In the genomic region with DNA sequence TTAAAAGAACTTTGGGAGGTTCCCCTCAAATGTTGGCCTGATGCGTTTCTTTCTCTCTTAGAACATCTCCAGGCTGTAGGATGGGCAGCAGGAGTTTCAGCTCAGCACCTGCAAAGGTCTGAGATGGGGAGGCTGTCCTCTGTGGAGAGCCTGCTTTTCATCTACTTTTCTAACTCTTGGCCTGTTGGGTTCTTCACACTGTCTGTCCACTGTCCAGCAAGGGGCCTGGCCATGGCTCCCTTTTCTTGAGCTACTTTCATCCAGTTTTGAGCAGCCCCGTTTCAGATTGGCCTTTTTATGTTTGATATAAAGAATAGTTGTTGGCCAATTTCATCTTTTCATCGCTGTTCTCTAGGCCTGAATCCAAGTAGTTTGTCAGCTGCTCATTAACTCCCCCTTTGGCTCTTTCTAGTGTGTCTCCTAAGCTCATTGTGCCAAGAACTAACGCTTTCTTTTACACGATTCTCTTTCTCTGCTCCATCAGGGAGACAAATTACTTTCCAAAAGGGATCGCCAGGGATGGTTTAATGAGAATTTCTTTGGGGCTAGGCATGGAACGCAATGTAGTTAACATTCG, we compare ENCODE assay signal across 14 mouse cellular contexts.
DNase-seq lines count a peak whose midpoint lies in the region; ATAC-seq lines count a peak whose summit lies in the region.
"Had no signal": no experiment of that assay in that cellular context is flagged by ENCODE, and none has a peak within 500 bp of the region (broad histone marks: within the 10 kb centered on the region; RNA-seq: fewer than 3 reads in every experiment).

No protein-coding gene starts in this region.

- no peak for DNase-seq in frontal cortex, postnatal 14 days (ENCODE audit: low spot score in 2 of 2)
- peak; percentile 59 for DNase-seq in layer of hippocampus, adult 9-11 months
- no peak for DNase-seq in layer of hippocampus, adult 11-12 months (ENCODE audit: low spot score)
- DNase-seq in right cerebral cortex, adult 2 months (ENCODE audit: low spot score in 2 of 2) = peak; percentile 12 to 35
- DNase-seq in right cerebral cortex, postnatal 25 days = no peak
- DNase-seq in left cerebral cortex, adult 11 months (ENCODE audit: low spot score) = no peak
- DNase-seq in ovary, postnatal 36 days (ENCODE audit: low spot score) = no peak
- DNase-seq: adrenal gland, postnatal 25 days; kidney, adult 18-20 months; kidney, postnatal 14 days; right cerebral cortex, postnatal 14 days; thymus, adult 18-20 months had no signal

- ATAC-seq in frontal cortex, adult (ENCODE audit: low TSS enrichment) = peak; percentile 32; the same call in 1 of the 2 replicates
- ATAC-seq: activated CD4-positive, CD25-positive, alpha-beta regulatory T cell, adult 4 months had no signal

Comparison
In these comparisons a context has a peak if more than half of its experiments do, and no peak if none do; other contexts are left out.
1. DNase-seq: peak in layer of hippocampus, adult 9-11 months (single experiment) and right cerebral cortex, adult 2 months (2 of 2); none in frontal cortex, postnatal 14 days (0 of 2), layer of hippocampus, adult 11-12 months (single experiment), right cerebral cortex, postnatal 25 days (single experiment), left cerebral cortex, adult 11 months (single experiment) and ovary, postnatal 36 days (single experiment).